Mouse (Mus musculus): ENCODE measurements at regions not wholly inside any gene's neighbourhood (a gene's known extent, or its start where the extent isn't known, plus 50 kb on each side); places are given as distances from the start of the nearest gene placed in this dataset.
"Not testable (repeated sequence)": the region's sequence is repeated elsewhere in the genome, so short reads cannot be mapped to it uniquely, and the experiment has no call there.

- ATAC-seq (ENCODE audit: low read depth); H3K4me3 ChIP-seq (ENCODE audit: low read depth, low read length); H3K36me3 ChIP-seq (ENCODE audit: control insufficient read depth, insufficient read depth, low read length); H3K27me3 ChIP-seq (replicated peaks; ENCODE audit: control insufficient read depth, insufficient read depth, low read length); DNase-seq (ENCODE audit: low spot score); H3K9me3 ChIP-seq (ENCODE audit: control insufficient read depth, low read length); H3K4me1 ChIP-seq (ENCODE audit: control insufficient read depth, insufficient read depth, low read length); H3K4me2 ChIP-seq (ENCODE audit: low read depth, low read length); H3K27ac ChIP-seq (replicated peaks; ENCODE audit: low read depth, low read length); H3K9ac ChIP-seq (ENCODE audit: low read depth, low read length): not testable (repeated sequence)
- WGBS: 36% methylated on average over 1 of the region's 1 CpGs
Measured at GRCm38 (mm10) chr16:8914183-8914582, 84.3 kb downstream of the 1810013L24Rik start.

- no peak overlapping the region for H3K27ac ChIP-seq (replicated peaks; ENCODE audit: low read depth, low read length)
- ATAC-seq (ENCODE audit: low read depth) (no peak), DNase-seq (ENCODE audit: low spot score) (no peak)
- H3K4me1 ChIP-seq (ENCODE audit: control insufficient read depth, insufficient read depth, low read length): no peaks in the 10 kb centered on the region
- H3K27me3 ChIP-seq (replicated peaks; ENCODE audit: control insufficient read depth, insufficient read depth, low read length): no peaks in the 10 kb centered on the region
- no peak overlapping the region for H3K4me2 ChIP-seq (ENCODE audit: low read depth, low read length)
- H3K36me3 ChIP-seq (ENCODE audit: control insufficient read depth, insufficient read depth, low read length): no peaks in the 10 kb centered on the region
- 52% methylated on average over 7 of the region's 7 CpGs for WGBS
- no peak overlapping the region for H3K4me3 ChIP-seq (ENCODE audit: low read depth, low read length)
- no peaks in the 10 kb centered on the region for H3K9me3 ChIP-seq (ENCODE audit: control insufficient read depth, low read length)
- no peak overlapping the region for H3K9ac ChIP-seq (ENCODE audit: low read depth, low read length)
Measured at GRCm38 (mm10) chr16:8916091-8916490, 86.2 kb downstream of the 1810013L24Rik start.

DNA sequence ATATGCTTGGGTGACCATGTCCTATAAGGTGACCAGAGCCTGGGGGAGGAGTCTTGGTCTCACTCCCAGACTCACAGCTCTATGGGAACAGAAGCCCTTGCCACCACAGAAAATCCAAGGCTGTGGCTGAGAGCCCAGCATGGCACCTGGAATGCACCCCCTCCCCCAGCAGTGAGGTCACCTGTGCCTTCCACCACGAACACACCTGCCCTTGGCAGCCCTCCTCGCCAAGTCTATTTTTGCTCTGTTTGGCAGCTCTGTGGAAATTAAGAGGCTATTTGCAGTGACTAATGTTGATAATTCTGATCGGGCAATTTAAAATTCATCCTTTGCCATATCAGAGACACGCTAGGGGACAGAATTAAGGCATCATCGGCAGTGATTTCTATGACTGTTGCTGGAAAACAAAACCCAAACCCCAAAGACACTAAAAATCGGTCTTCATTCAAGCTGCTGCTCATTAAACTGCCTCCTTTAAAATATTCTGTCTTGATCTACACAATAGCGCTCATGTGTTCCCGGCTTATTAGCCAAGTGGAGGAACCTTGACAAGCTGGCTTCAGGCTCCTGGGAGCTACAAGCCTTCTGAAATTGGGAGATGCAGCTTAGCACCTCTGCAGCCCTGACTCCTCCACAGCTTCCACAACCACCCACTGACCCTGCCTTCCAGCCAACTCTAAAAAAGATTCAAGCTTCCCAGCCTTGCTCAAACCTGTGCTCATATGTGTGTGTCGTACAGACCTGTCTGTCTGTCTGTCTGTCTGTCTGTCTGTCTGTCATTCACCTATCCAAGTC lies 89.0 kb downstream of the 1810013L24Rik start:
- Histone ChIP-seq H3K27ac (replicated peaks; ENCODE audit: low read depth, low read length) (no peak overlapping the region), H3K36me3 (ENCODE audit: control insufficient read depth, insufficient read depth, low read length) (no peaks in the 10 kb centered on the region), H3K9me3 (ENCODE audit: control insufficient read depth, low read length) (no peaks in the 10 kb centered on the region), H3K9ac (ENCODE audit: low read depth, low read length) (no peak overlapping the region), H3K4me1 (ENCODE audit: control insufficient read depth, insufficient read depth, low read length) (no peaks in the 10 kb centered on the region), H3K27me3 (replicated peaks; ENCODE audit: control insufficient read depth, insufficient read depth, low read length) (no peaks in the 10 kb centered on the region), H3K4me2 (ENCODE audit: low read depth, low read length) (no peak overlapping the region), H3K4me3 (ENCODE audit: low read depth, low read length) (no peak overlapping the region)
- ATAC-seq (ENCODE audit: low read depth) (no peak), DNase-seq (ENCODE audit: low spot score) (no peak)
- WGBS: 80% methylated on average over 9 of the region's 9 CpGs

DNA sequence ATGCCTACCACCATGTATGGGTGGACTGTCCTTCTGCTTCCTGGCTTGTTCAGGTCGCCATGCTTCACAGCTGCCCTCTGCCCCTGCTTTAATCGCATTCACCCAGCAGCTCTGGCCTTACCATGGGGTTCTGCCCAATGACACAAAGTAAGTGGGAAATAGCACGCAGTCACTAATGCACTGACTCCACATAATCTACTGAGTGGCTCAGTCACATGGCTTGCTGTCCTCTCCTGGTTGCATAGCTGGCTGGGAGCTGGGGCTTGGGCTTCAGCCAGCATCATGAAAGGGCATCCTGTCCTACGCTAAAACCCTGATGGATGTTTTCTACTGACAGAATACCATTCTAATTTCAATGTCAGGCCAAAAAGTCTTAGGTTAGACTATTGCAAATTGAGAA lies 94.8 kb downstream of the 1810013L24Rik start:
- Histone ChIP-seq H3K9me3 (ENCODE audit: control insufficient read depth, low read length) (no peaks in the 10 kb centered on the region), H3K27me3 (replicated peaks; ENCODE audit: control insufficient read depth, insufficient read depth, low read length) (no peaks in the 10 kb centered on the region), H3K27ac (replicated peaks; ENCODE audit: low read depth, low read length) (no peak overlapping the region), H3K4me2 (ENCODE audit: low read depth, low read length) (no peak overlapping the region), H3K4me1 (ENCODE audit: control insufficient read depth, insufficient read depth, low read length) (no peaks in the 10 kb centered on the region), H3K4me3 (ENCODE audit: low read depth, low read length) (no peak overlapping the region), H3K36me3 (ENCODE audit: control insufficient read depth, insufficient read depth, low read length) (no peaks in the 10 kb centered on the region), H3K9ac (ENCODE audit: low read depth, low read length) (no peak overlapping the region)
- DNase-seq (ENCODE audit: low spot score) (no peak), ATAC-seq (ENCODE audit: low read depth) (no peak)
- WGBS: 84% methylated on average over 4 of the region's 4 CpGs

DNA sequence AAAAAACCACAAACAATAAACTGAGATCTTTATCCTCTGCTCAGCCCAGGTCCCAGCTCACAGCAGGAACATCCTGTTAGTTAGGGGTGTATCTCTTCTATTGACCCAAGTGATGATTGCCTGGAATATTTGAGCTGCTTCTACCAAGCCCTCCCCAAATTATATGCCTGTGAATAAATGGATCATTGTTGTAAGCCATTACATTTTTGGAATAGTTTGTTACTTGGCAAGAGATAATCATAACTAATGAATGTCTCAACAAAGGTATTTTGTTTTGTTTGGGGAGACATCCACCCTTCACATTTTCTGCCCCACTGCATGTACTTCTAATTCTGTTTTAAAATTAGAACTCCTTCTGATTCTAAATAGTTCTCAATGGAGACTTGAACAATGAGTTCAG lies 102.1 kb downstream of the 1810013L24Rik start:
- no peak for ATAC-seq (ENCODE audit: low read depth)

DNA sequence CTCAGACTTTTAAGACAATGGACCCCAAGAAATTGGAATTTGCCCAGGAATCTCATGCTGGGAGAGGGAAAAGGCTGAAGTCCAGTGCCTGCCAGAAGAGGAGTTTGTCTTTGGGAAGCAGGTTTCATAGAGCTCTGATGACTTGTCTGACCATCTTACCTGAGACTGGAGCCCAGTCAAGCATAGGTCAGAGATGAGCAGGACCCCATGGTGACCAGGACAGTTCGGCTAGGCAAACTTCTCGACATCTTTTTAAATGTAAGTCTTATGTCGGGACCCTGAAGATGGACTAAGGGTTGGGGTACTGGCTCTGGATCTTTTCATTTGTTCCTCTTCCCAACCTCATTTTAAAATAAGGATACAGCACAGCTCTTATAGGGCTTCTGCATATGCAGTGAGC lies 103.2 kb downstream of the 1810013L24Rik start:
- Histone ChIP-seq H3K36me3 (ENCODE audit: control insufficient read depth, insufficient read depth, low read length) (no peaks in the 10 kb centered on the region), H3K4me1 (ENCODE audit: control insufficient read depth, insufficient read depth, low read length) (no peaks in the 10 kb centered on the region), H3K4me3 (ENCODE audit: low read depth, low read length) (no peak overlapping the region), H3K9me3 (ENCODE audit: control insufficient read depth, low read length) (no peaks in the 10 kb centered on the region), H3K9ac (ENCODE audit: low read depth, low read length) (no peak overlapping the region), H3K27ac (replicated peaks; ENCODE audit: low read depth, low read length) (no peak overlapping the region), H3K4me2 (ENCODE audit: low read depth, low read length) (no peak overlapping the region), H3K27me3 (replicated peaks; ENCODE audit: control insufficient read depth, insufficient read depth, low read length) (no peaks in the 10 kb centered on the region)
- DNase-seq (ENCODE audit: low spot score) (no peak), ATAC-seq (ENCODE audit: low read depth) (no peak)
- WGBS: 98% methylated on average over 3 of the region's 3 CpGs

More for the DNA sequence above, 102.1 kb downstream of the 1810013L24Rik start:
- Histone ChIP-seq H3K27ac (replicated peaks; ENCODE audit: low read depth, low read length) (no peak overlapping the region), H3K9ac (ENCODE audit: low read depth, low read length) (no peak overlapping the region), H3K9me3 (ENCODE audit: control insufficient read depth, low read length) (no peaks in the 10 kb centered on the region), H3K4me1 (ENCODE audit: control insufficient read depth, insufficient read depth, low read length) (no peaks in the 10 kb centered on the region), H3K4me3 (ENCODE audit: low read depth, low read length) (no peak overlapping the region), H3K27me3 (replicated peaks; ENCODE audit: control insufficient read depth, insufficient read depth, low read length) (no peaks in the 10 kb centered on the region), H3K36me3 (ENCODE audit: control insufficient read depth, insufficient read depth, low read length) (no peaks in the 10 kb centered on the region), H3K4me2 (ENCODE audit: low read depth, low read length) (no peak overlapping the region)
- no peak for DNase-seq (ENCODE audit: low spot score)

DNA sequence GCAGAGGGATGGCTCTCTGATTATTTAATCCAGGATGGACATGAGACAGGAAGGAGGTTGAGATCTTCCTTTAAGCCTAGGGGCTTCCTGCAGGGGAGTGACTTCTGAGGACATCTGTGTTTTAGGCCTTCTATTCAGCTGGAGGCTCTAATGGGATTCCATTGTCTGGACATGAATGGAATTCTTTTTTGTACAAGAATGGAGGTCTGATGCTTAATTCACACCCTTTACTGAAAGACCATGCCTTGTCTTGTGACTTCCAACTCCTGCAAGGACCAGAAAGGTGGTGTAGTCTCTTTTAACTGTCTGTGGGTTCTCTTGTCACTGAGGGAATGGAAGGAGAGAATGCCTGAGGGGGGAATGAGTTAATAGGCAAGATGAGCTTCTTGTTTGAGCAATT lies 106.5 kb downstream of the 1810013L24Rik start:
- H3K4me2 ChIP-seq (ENCODE audit: low read depth, low read length): no peak overlapping the region

DNA sequence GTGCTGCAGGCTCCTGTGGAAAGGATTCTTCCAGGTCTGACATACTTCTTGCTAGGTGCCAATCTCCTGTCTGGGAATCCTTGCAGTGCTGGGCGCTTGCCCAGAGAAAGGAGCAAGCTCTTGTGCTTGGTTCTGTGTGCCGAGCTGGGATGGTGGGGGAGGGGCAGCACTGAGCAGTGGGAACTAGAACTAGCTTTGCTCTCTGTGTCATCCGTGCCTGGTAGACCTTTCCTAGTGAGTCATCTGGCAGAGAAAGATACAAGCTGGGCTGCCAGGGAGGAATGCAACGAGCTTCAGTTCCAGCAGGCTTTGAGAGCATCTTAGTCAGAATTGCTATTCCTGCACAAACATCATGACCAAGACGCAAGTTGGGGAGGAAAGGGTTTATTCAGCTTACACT lies 108.6 kb downstream of the 1810013L24Rik start:
- Histone ChIP-seq H3K36me3 (ENCODE audit: control insufficient read depth, insufficient read depth, low read length) (no peaks in the 10 kb centered on the region), H3K4me2 (ENCODE audit: low read depth, low read length) (no peak overlapping the region), H3K27ac (replicated peaks; ENCODE audit: low read depth, low read length) (no peak overlapping the region), H3K4me1 (ENCODE audit: control insufficient read depth, insufficient read depth, low read length) (no peaks in the 10 kb centered on the region), H3K9ac (ENCODE audit: low read depth, low read length) (no peak overlapping the region), H3K27me3 (replicated peaks; ENCODE audit: control insufficient read depth, insufficient read depth, low read length) (no peaks in the 10 kb centered on the region), H3K9me3 (ENCODE audit: control insufficient read depth, low read length) (no peaks in the 10 kb centered on the region), H3K4me3 (ENCODE audit: low read depth, low read length) (no peak overlapping the region)
- DNase-seq (ENCODE audit: low spot score) (no peak), ATAC-seq (ENCODE audit: low read depth) (no peak)
- WGBS: 44% methylated on average over 5 of the region's 5 CpGs

More for the DNA sequence above, 106.5 kb downstream of the 1810013L24Rik start:
- Histone ChIP-seq H3K9me3 (ENCODE audit: control insufficient read depth, low read length) (no peaks in the 10 kb centered on the region), H3K9ac (ENCODE audit: low read depth, low read length) (no peak overlapping the region), H3K36me3 (ENCODE audit: control insufficient read depth, insufficient read depth, low read length) (no peaks in the 10 kb centered on the region), H3K4me1 (ENCODE audit: control insufficient read depth, insufficient read depth, low read length) (no peaks in the 10 kb centered on the region), H3K4me3 (ENCODE audit: low read depth, low read length) (no peak overlapping the region), H3K27me3 (replicated peaks; ENCODE audit: control insufficient read depth, insufficient read depth, low read length) (no peaks in the 10 kb centered on the region), H3K27ac (replicated peaks; ENCODE audit: low read depth, low read length) (no peak overlapping the region)
- no peak for ATAC-seq (ENCODE audit: low read depth)
- DNase-seq (ENCODE audit: low spot score): no peak

- Histone ChIP-seq H3K27me3 (replicated peaks; ENCODE audit: control insufficient read depth, insufficient read depth, low read length) (no peaks in the 10 kb centered on the region), H3K36me3 (ENCODE audit: control insufficient read depth, insufficient read depth, low read length) (no peaks in the 10 kb centered on the region), H3K4me1 (ENCODE audit: control insufficient read depth, insufficient read depth, low read length) (no peaks in the 10 kb centered on the region), H3K27ac (replicated peaks; ENCODE audit: low read depth, low read length) (no peak overlapping the region), H3K4me3 (ENCODE audit: low read depth, low read length) (no peak overlapping the region), H3K9ac (ENCODE audit: low read depth, low read length) (no peak overlapping the region), H3K9me3 (ENCODE audit: control insufficient read depth, low read length) (no peaks in the 10 kb centered on the region), H3K4me2 (ENCODE audit: low read depth, low read length) (no peak overlapping the region)
- WGBS: 42% methylated on average over 7 of the region's 7 CpGs
- DNase-seq (ENCODE audit: low spot score) (no peak), ATAC-seq (ENCODE audit: low read depth) (no peak)
Measured at GRCm38 (mm10) chr16:8939136-8939535, 109.2 kb downstream of the 1810013L24Rik start.
